8 mouse cellular contexts compared by ENCODE assay signal in genomic region chr11:108923188-108923575, GRCm38 (mm10). TPM values are rescaled to one million over a fixed set of nuclear protein-coding genes. Genes with fewer than 3 reads are reported as not detected.
DNase-seq lines count a peak whose midpoint lies in the region; ATAC-seq and TF ChIP-seq lines count a peak whose summit lies in the region.

No protein-coding gene starts in this region.

- no peak overlapping the region for H3K27ac ChIP-seq in heart, postnatal 0 days (ENCODE audit: low read depth)
- peak overlapping the region; percentile 100 for H3K27ac ChIP-seq in embryonic facial prominence, embryonic 12.5 days
- H3K27ac ChIP-seq in hindbrain, embryonic 16.5 days (ENCODE audit: low read depth, low read length): peak overlapping the region; percentile 99
- H3K27ac ChIP-seq in midbrain, embryonic 15.5 days: peak overlapping the region; percentile 98

- H3K4me2 ChIP-seq in heart, postnatal 0 days (ENCODE audit: low read depth, low read length): peak overlapping the region; percentile 87
- H3K4me2 ChIP-seq in embryonic facial prominence, embryonic 12.5 days (replicated peaks): peak overlapping the region; percentile 84
- H3K4me2 ChIP-seq in hindbrain, embryonic 16.5 days (ENCODE audit: low read length): peak overlapping the region; percentile 93
- H3K4me2 ChIP-seq in midbrain, embryonic 15.5 days: peak overlapping the region; percentile 94

- 16% methylated on average over 17 of the region's 17 CpGs for WGBS in heart, postnatal 0 days
- 1% methylated on average over 17 of the region's 17 CpGs for WGBS in embryonic facial prominence, embryonic 12.5 days
- under 1% methylated on average over 17 of the region's 17 CpGs for WGBS in hindbrain, embryonic 16.5 days
- 2% methylated on average over 17 of the region's 17 CpGs for WGBS in midbrain, embryonic 15.5 days

- no peak for TF ChIP-seq EP300 in heart, postnatal 0 days (IDR thresholded peaks at IDR 0.05; ENCODE audit: low read depth)

- no peak for TF ChIP-seq CTCF in heart, postnatal 0 days (IDR thresholded peaks at IDR 0.05; ENCODE audit: low read depth)

- no peak for ATAC-seq in heart, postnatal 0 days (ENCODE audit: insufficient read depth, low read depth)
- no peak for ATAC-seq in embryonic facial prominence, embryonic 12.5 days (ENCODE audit: insufficient number of reproducible peaks, insufficient read depth, low FRiP score, low TSS enrichment)
- ATAC-seq in hindbrain, embryonic 16.5 days: no peak
- ATAC-seq in midbrain, embryonic 15.5 days (replicated peaks): no peak

- H3K36me3 ChIP-seq in heart, postnatal 0 days (replicated peaks; ENCODE audit: control insufficient read depth, insufficient read depth, low read length): no peaks in the 10 kb centered on the region
- H3K36me3 ChIP-seq in embryonic facial prominence, embryonic 12.5 days: no peaks in the 10 kb centered on the region
- H3K36me3 ChIP-seq in hindbrain, embryonic 16.5 days (ENCODE audit: control insufficient read depth, insufficient read depth, low read length): no peaks in the 10 kb centered on the region
- no peaks in the 10 kb centered on the region for H3K36me3 ChIP-seq in midbrain, embryonic 15.5 days (replicated peaks)

- peak overlapping the region; percentile 71 for H3K4me3 ChIP-seq in heart, postnatal 0 days (ENCODE audit: low read depth, low read length)
- H3K4me3 ChIP-seq in embryonic facial prominence, embryonic 12.5 days: peak overlapping the region; percentile 88
- peak overlapping the region; percentile 93 for H3K4me3 ChIP-seq in hindbrain, embryonic 16.5 days (ENCODE audit: low read length)
- H3K4me3 ChIP-seq in midbrain, embryonic 15.5 days: peak overlapping the region; percentile 74

- peaks cover 21% of the 10 kb centered on the region for H3K27me3 ChIP-seq in heart, postnatal 0 days (ENCODE audit: control insufficient read depth, insufficient read depth, low read length)
- no peaks in the 10 kb centered on the region for H3K27me3 ChIP-seq in embryonic facial prominence, embryonic 12.5 days
- H3K27me3 ChIP-seq in hindbrain, embryonic 16.5 days (replicated peaks; ENCODE audit: control insufficient read depth, insufficient read depth, low read length): no peaks in the 10 kb centered on the region
- no peaks in the 10 kb centered on the region for H3K27me3 ChIP-seq in midbrain, embryonic 15.5 days (replicated peaks)

- H3K9ac ChIP-seq in heart, postnatal 0 days (replicated peaks; ENCODE audit: low read depth, low read length): 0 out of 2 replicates have a peak overlapping the region, but pooled peaks have one; percentile 6
- H3K9ac ChIP-seq in embryonic facial prominence, embryonic 12.5 days: peak overlapping the region; percentile 93
- peak overlapping the region; percentile 89 for H3K9ac ChIP-seq in hindbrain, embryonic 16.5 days (ENCODE audit: low read depth, low read length)
- peak overlapping the region; percentile 96 for H3K9ac ChIP-seq in midbrain, embryonic 15.5 days

- no peaks in the 10 kb centered on the region for H3K9me3 ChIP-seq in heart, postnatal 0 days (replicated peaks; ENCODE audit: control insufficient read depth, low read length)
- H3K9me3 ChIP-seq in embryonic facial prominence, embryonic 12.5 days: no peaks in the 10 kb centered on the region
- no peaks in the 10 kb centered on the region for H3K9me3 ChIP-seq in hindbrain, embryonic 16.5 days (ENCODE audit: control insufficient read depth, low read length)
- no peaks in the 10 kb centered on the region for H3K9me3 ChIP-seq in midbrain, embryonic 15.5 days

- no peak for DNase-seq in heart, postnatal 0 days (ENCODE audit: low spot score)
- no peak for DNase-seq in heart, adult 8-10 months (ENCODE audit: low spot score)
- no peak for DNase-seq in embryo, embryonic 10.5 days (ENCODE audit: low spot score)
- no peak for DNase-seq in right cerebral cortex, postnatal 10 days (ENCODE audit: low spot score in 2 of 2)
- DNase-seq in adrenal gland, postnatal 36 days: no peak

- H3K4me1 ChIP-seq in heart, postnatal 0 days (ENCODE audit: control insufficient read depth, insufficient read depth): peaks cover 22% of the 10 kb centered on the region
- peaks cover 56% of the 10 kb centered on the region for H3K4me1 ChIP-seq in embryonic facial prominence, embryonic 12.5 days
- peaks cover 53% of the 10 kb centered on the region for H3K4me1 ChIP-seq in hindbrain, embryonic 16.5 days (ENCODE audit: control insufficient read depth, insufficient read depth, low read depth, low read length)
- H3K4me1 ChIP-seq in midbrain, embryonic 15.5 days: peaks cover 77% of the 10 kb centered on the region

RNA-seq across cellular contexts. Expression of gene Axin2, which starts 3.0 kb away (rescaled TPM):
- total RNA-seq in heart, postnatal 0 days (2014; rRNA removed; ENCODE audit: low replicate concordance): 2.8 and 8.5 TPM in 2 replicates
- polyA plus RNA-seq in heart, postnatal 0 days (2015; fragmentation: Nextera tagmentation; extraction: Ambion mirVana): 0.78 and 0.90 TPM in 2 replicates
- total RNA-seq in heart, adult 8-10 months (2022): 1 to 10 TPM; 3.7 to 7.3 (median 4.8) TPM
- polyA plus RNA-seq in embryonic facial prominence, embryonic 12.5 days (2016; fragmentation: Nextera tagmentation; extraction: Ambion mirVana): 15.1 and 17.5 TPM in 2 replicates
- polyA plus RNA-seq in hindbrain, embryonic 16.5 days (2015; fragmentation: Nextera tagmentation; extraction: Ambion mirVana): 7.2 and 7.7 TPM in 2 replicates
- polyA plus RNA-seq in midbrain, embryonic 15.5 days (2015; fragmentation: Nextera tagmentation; extraction: Ambion mirVana): 13.2 and 13.5 TPM in 2 replicates
- 10 to 100 TPM; 34.0 to 38.0 TPM for total RNA-seq in adrenal gland, postnatal 36 days (2021)

Comparison
In these comparisons a context has a peak if more than half of its experiments do, and no peak if none do; other contexts are left out.
1. H3K9ac ChIP-seq: peak in every context shown above with its lines; median percentile 96 in midbrain, embryonic 15.5 days; 93 in embryonic facial prominence, embryonic 12.5 days; 89 in hindbrain, embryonic 16.5 days; 6 in heart, postnatal 0 days.